Mouse (Mus musculus): ENCODE data around the gene Slc46a1. TPM values are rescaled to one million over a fixed set of nuclear protein-coding genes. Genes with fewer than 3 reads are reported as not detected.

Slc46a1 gene
- polyA plus RNA-seq, 1 experiment from 2014 or later: 12.0 TPM

DNA sequence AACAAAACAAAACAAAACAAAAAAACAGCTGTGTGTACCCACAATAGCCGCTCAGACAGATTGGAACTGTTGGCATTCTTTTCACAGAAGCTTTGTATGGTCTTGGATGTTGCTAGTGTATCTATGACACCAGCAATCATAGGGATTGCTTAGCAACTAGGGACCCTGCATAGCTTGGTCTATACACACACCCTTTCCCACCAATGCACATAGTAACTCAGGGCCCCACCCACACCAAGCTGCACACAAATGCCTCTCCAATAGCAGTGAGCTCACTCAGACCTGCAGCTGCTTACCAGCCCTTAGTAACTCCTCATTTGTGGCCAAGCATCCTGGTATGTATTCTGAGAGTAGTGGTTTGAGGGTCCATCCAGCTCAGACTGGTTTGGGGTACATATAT is 17.3 kb upstream of the Slc46a1 start:
- 82% methylated on average over 1 of the region's 1 CpGs for WGBS
- no peak for ATAC-seq (ENCODE audit: insufficient read depth, low FRiP score)

DNA sequence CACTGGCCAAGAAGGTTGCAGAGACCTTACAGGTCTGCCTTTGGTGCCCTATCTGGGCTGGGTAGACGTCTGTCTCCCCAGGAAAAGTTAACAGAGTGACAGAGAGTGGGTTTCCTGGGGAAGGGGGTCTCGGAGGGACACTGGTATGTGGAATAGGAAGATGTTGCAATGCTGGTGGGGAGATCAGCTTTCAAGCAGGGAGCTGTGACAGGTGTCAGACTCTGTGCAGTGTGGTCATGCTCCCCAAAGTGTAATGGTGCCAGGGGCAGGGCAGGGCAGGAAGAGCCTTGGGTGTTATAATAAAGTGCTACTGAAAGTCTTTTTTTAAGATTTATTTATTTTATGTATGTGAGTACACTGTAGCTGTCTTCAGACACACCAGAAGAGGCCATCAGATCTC is 15.2 kb upstream of the Slc46a1 start:
- Histone ChIP-seq H3K9me3 (replicated peaks; ENCODE audit: control insufficient read depth, low read length) (no peaks in the 10 kb centered on the region), H3K9ac (ENCODE audit: low read length) (no peak overlapping the region), H3K36me3 (ENCODE audit: control insufficient read depth, insufficient read depth, low read length) (no peaks in the 10 kb centered on the region), H3K4me3 (replicated peaks; ENCODE audit: low read length) (no peak overlapping the region), H3K27me3 (ENCODE audit: control insufficient read depth, insufficient read depth, low read length) (no peaks in the 10 kb centered on the region), H3K4me1 (ENCODE audit: control insufficient read depth, insufficient read depth, low read length) (no peaks in the 10 kb centered on the region), H3K27ac (ENCODE audit: low read length) (no peak overlapping the region), H3K4me2 (ENCODE audit: low read depth, low read length) (no peak overlapping the region)
- 47% methylated on average over 2 of the region's 2 CpGs for WGBS
- no peak for ATAC-seq (ENCODE audit: insufficient read depth, low FRiP score)

More for the DNA sequence above, 17.3 kb upstream of the Slc46a1 start:
- Histone ChIP-seq H3K9ac (ENCODE audit: low read length) (no peak overlapping the region), H3K4me1 (ENCODE audit: control insufficient read depth, insufficient read depth, low read length) (no peaks in the 10 kb centered on the region), H3K4me2 (ENCODE audit: low read depth, low read length) (no peak overlapping the region), H3K27ac (ENCODE audit: low read length) (no peak overlapping the region), H3K9me3 (replicated peaks; ENCODE audit: control insufficient read depth, low read length) (no peaks in the 10 kb centered on the region; the same call in 1 of the 2 replicates), H3K36me3 (ENCODE audit: control insufficient read depth, insufficient read depth, low read length) (no peaks in the 10 kb centered on the region), H3K27me3 (ENCODE audit: control insufficient read depth, insufficient read depth, low read length) (no peaks in the 10 kb centered on the region), H3K4me3 (replicated peaks; ENCODE audit: low read length) (no peak overlapping the region)

DNA sequence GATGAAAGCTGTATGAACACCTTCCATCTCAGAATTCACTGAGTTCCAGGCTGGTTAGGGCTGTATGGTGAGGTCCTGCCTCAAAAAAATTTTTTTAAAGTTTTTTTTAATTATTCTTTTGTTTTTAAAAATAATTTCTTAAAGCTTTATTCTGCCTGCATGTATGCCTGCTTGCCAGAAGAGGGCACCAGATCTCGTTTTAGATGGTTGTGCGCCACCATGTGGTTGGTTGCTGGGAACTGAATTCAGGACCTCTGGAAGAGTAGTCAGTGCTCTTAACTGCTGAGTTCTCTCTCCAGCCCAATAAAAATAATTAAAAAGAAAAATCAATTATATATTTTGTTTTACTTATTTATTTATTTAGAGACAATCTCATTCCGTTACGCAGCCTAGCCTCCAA is 11.8 kb upstream of the Slc46a1 start:
- Histone ChIP-seq H3K27me3 (ENCODE audit: control insufficient read depth, insufficient read depth, low read length) (no peaks in the 10 kb centered on the region), H3K4me2 (ENCODE audit: low read depth, low read length) (no peak overlapping the region), H3K4me1 (ENCODE audit: control insufficient read depth, insufficient read depth, low read length) (no peaks in the 10 kb centered on the region), H3K9ac (ENCODE audit: low read length) (no peak overlapping the region), H3K27ac (ENCODE audit: low read length) (no peak overlapping the region), H3K36me3 (ENCODE audit: control insufficient read depth, insufficient read depth, low read length) (no peaks in the 10 kb centered on the region), H3K4me3 (replicated peaks; ENCODE audit: low read length) (no peak overlapping the region), H3K9me3 (replicated peaks; ENCODE audit: control insufficient read depth, low read length) (no peaks in the 10 kb centered on the region)
- WGBS: 10% methylated on average over 4 of the region's 4 CpGs
- ATAC-seq (ENCODE audit: insufficient read depth, low FRiP score): no peak

DNA sequence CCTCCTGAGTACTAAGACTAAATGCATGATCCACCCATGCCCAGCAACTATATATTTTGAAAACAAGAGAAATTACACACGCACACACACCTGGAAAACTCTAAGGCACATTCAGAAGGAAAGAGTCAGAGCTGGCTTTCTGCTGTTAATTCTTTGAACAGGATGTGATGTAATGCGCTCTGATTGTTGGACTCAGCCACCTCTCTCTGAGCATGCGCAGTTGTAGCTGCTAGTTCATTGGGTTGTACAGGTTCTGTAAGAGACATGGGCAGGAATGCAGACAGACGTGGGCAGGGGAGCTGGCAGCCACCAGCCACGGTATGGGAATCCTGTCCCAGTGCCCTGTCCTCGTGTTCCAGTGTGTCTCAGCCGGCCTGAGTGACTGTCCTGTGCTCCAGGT is 11.2 kb upstream of the Slc46a1 start:
- Histone ChIP-seq H3K36me3 (ENCODE audit: control insufficient read depth, insufficient read depth, low read length) (no peaks in the 10 kb centered on the region), H3K9ac (ENCODE audit: low read length) (no peak overlapping the region), H3K27me3 (ENCODE audit: control insufficient read depth, insufficient read depth, low read length) (no peaks in the 10 kb centered on the region), H3K4me1 (ENCODE audit: control insufficient read depth, insufficient read depth, low read length) (no peaks in the 10 kb centered on the region), H3K4me2 (ENCODE audit: low read depth, low read length) (no peak overlapping the region), H3K27ac (ENCODE audit: low read length) (no peak overlapping the region), H3K4me3 (replicated peaks; ENCODE audit: low read length) (no peak overlapping the region), H3K9me3 (replicated peaks; ENCODE audit: control insufficient read depth, low read length) (no peaks in the 10 kb centered on the region)
- 70% methylated on average over 7 of the region's 7 CpGs for WGBS
- ATAC-seq (ENCODE audit: insufficient read depth, low FRiP score): no peak

DNA sequence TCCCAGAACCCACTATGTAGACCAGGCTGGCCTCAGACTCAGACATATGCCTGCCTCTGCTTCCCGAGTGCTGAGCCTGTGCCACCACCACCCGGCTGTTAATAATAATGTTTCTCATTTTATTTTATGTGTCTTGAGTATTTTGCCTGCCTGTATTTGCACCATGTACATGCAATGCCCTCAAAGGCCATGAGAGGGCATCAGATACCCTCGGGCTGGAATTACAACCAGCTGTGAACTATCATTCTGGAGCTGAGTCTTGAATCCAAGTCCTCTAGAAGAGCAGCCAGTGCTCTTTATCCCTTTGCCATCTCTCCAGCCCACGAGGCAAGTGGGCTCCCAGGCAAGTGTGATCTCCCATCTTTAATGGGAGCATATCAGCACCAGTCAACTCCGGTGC is 10.2 kb upstream of the Slc46a1 start:
- Histone ChIP-seq H3K27ac (ENCODE audit: low read length) (no peak overlapping the region), H3K4me1 (ENCODE audit: control insufficient read depth, insufficient read depth, low read length) (no peaks in the 10 kb centered on the region), H3K9me3 (replicated peaks; ENCODE audit: control insufficient read depth, low read length) (no peaks in the 10 kb centered on the region), H3K9ac (ENCODE audit: low read length) (no peak overlapping the region), H3K4me3 (replicated peaks; ENCODE audit: low read length) (no peak overlapping the region), H3K27me3 (ENCODE audit: control insufficient read depth, insufficient read depth, low read length) (no peaks in the 10 kb centered on the region), H3K36me3 (ENCODE audit: control insufficient read depth, insufficient read depth, low read length) (no peaks in the 10 kb centered on the region), H3K4me2 (ENCODE audit: low read depth, low read length) (no peak overlapping the region)
- WGBS: 27% methylated on average over 5 of the region's 5 CpGs
- no peak for ATAC-seq (ENCODE audit: insufficient read depth, low FRiP score)

DNA sequence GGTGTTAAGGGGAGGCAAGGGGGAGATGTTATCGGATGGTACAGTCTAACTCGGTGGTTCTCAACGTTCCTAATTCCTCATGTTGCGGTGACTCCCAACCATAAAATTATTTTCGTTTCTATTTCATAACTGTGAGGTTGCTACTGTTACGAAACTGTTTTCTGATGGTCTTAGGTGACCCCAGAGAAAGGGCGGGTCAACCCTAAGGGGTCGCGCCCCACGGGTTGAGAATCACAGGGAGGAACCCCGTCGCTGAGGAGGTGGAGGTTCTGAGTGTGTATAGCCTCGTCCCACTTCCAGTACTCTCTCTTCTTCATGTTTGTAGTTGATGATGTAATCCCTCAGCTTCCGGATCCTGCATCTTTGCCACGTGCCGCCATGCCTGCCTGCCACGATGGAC is 6.8 kb upstream of the Slc46a1 start:
- Histone ChIP-seq H3K36me3 (ENCODE audit: control insufficient read depth, insufficient read depth, low read length) (no peaks in the 10 kb centered on the region), H3K9me3 (replicated peaks; ENCODE audit: control insufficient read depth, low read length) (no peaks in the 10 kb centered on the region), H3K4me2 (ENCODE audit: low read depth, low read length) (no peak overlapping the region), H3K4me3 (replicated peaks; ENCODE audit: low read length) (no peak overlapping the region), H3K9ac (ENCODE audit: low read length) (no peak overlapping the region), H3K27me3 (ENCODE audit: control insufficient read depth, insufficient read depth, low read length) (no peaks in the 10 kb centered on the region), H3K4me1 (ENCODE audit: control insufficient read depth, insufficient read depth, low read length) (peaks cover 1% of the 10 kb centered on the region; the same call in 1 of the 2 replicates), H3K27ac (ENCODE audit: low read length) (no peak overlapping the region)
- no peak for ATAC-seq (ENCODE audit: insufficient read depth, low FRiP score)
- 86% methylated on average over 17 of the region's 17 CpGs for WGBS

DNA sequence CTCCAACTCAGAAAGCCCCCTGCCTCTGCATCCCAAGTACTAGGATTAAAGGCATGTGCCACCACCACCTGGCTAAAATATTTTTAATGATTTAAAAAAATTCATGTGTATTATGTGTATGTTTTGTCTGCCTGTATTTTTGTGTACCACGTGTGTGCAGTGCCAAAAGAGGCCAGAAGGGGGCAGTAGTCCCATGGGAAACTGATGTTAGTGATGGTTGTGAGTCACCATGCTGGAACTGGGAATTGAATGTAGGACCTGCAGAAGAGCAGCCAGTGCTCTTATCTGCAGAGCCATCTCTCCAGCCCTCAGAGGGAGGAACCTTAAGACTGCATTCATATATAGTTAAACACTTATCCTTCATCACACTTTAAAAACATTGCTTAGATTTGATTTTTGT is 3.6 kb upstream of the Slc46a1 start:
- H3K4me1 ChIP-seq (ENCODE audit: control insufficient read depth, insufficient read depth, low read length): peaks cover 17% of the 10 kb centered on the region
- H3K9ac ChIP-seq (ENCODE audit: low read length): no peak overlapping the region
- ATAC-seq (ENCODE audit: insufficient read depth, low FRiP score): no peak
- H3K27ac ChIP-seq (ENCODE audit: low read length): no peak overlapping the region
- H3K36me3 ChIP-seq (ENCODE audit: control insufficient read depth, insufficient read depth, low read length): no peaks in the 10 kb centered on the region
- 70% methylated on average over 1 of the region's 1 CpGs for WGBS
- H3K9me3 ChIP-seq (replicated peaks; ENCODE audit: control insufficient read depth, low read length): no peaks in the 10 kb centered on the region
- no peaks in the 10 kb centered on the region for H3K27me3 ChIP-seq (ENCODE audit: control insufficient read depth, insufficient read depth, low read length)
- no peak overlapping the region for H3K4me3 ChIP-seq (replicated peaks; ENCODE audit: low read length)
- H3K4me2 ChIP-seq (ENCODE audit: low read depth, low read length): no peak overlapping the region

DNA sequence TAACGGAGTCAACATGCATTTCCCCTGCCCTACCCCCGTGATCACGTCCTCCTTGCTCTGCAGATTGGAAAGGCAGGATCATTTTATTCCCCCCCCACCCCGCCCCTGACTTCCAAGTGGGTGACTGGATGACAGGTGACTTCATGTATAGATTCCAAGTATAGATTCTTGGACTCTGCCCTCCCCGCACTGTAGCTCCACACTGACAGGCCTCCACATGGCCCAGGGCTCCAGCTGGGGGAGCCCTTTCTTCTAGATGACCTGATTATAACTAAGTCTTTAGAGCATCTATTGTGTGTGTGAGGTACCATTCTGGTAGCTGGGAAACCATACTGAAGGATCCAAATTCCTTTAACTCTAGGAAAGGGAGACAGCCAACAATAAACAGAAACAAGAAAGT is 2.8 kb upstream of the Slc46a1 start:
- Histone ChIP-seq H3K9ac (ENCODE audit: low read length) (no peak overlapping the region), H3K27me3 (ENCODE audit: control insufficient read depth, insufficient read depth, low read length) (no peaks in the 10 kb centered on the region), H3K27ac (ENCODE audit: low read length) (no peak overlapping the region), H3K36me3 (ENCODE audit: control insufficient read depth, insufficient read depth, low read length) (no peaks in the 10 kb centered on the region), H3K9me3 (replicated peaks; ENCODE audit: control insufficient read depth, low read length) (no peaks in the 10 kb centered on the region), H3K4me2 (ENCODE audit: low read depth, low read length) (no peak overlapping the region), H3K4me3 (replicated peaks; ENCODE audit: low read length) (no peak overlapping the region), H3K4me1 (ENCODE audit: control insufficient read depth, insufficient read depth, low read length) (peaks cover 18% of the 10 kb centered on the region)
- WGBS: 70% methylated on average over 5 of the region's 5 CpGs
- no peak for ATAC-seq (ENCODE audit: insufficient read depth, low FRiP score)

DNA sequence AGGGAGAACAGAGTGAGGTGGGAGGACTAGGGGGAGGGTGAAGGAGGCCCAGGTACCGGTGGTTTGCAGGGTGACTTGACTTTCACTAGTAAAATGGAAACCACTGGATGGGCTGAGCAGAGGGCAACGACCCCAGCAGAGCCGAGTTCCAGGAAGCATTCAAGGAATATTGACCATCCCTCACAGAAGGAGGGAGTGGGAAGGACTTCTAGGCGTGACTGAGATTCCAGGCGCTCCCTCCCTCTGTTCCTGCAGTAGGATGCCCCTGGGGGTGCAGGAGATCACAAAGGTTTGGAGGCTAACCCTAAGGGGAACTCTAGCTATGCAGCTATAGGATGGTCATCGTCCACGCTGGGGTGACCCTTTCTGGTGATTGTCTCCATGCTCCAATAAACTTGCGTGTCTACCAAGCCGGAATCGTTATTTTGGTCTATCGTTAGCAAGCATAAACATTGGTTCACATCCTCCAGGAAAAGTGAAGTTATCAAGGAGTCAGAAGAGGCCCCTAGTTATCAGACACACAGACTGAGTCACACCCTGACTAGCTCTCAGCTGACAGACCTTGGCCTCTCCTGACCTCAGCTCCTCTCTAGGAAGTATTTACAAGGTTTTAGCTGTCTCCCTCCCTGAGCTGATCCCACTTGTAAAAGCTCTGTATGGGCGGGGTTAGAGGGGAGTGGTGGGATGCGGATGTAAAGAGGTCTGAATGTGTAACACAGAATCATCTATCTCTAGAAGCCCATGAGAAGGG is 2.0 kb upstream of the Slc46a1 start:
- peaks cover 18% of the 10 kb centered on the region for H3K4me1 ChIP-seq (ENCODE audit: control insufficient read depth, insufficient read depth, low read length)
- no peak overlapping the region for H3K27ac ChIP-seq (ENCODE audit: low read length)
- no peak overlapping the region for H3K9ac ChIP-seq (ENCODE audit: low read length)
- no peaks in the 10 kb centered on the region for H3K36me3 ChIP-seq (ENCODE audit: control insufficient read depth, insufficient read depth, low read length)
- no peaks in the 10 kb centered on the region for H3K27me3 ChIP-seq (ENCODE audit: control insufficient read depth, insufficient read depth, low read length)
- no peak overlapping the region for H3K4me2 ChIP-seq (ENCODE audit: low read depth, low read length)
- H3K4me3 ChIP-seq (replicated peaks; ENCODE audit: low read length): no peak overlapping the region
- WGBS: 50% methylated on average over 13 of the region's 13 CpGs
- no peaks in the 10 kb centered on the region for H3K9me3 ChIP-seq (replicated peaks; ENCODE audit: control insufficient read depth, low read length)
- ATAC-seq (ENCODE audit: insufficient read depth, low FRiP score): no peak

Measured in stomach, embryonic 16.5 days (tissue).